Mouse (Mus musculus) spleen, adult 2 months (tissue): ENCODE data around the gene Hoxc5.

Experiments used
- CTCF ChIP-seq: fragments of 200-500 bp; IDR thresholded peaks from 2 replicates; pipeline ENCODE4 v1.5.1; 2011; ENCODE audit warnings: mild to moderate bottlenecking, inconsistent platforms; ENCODE audit not compliant: insufficient read depth, insufficient read length, insufficient replicate concordance; ENCODE audit errors: extremely low read depth
- POLR2A ChIP-seq: fragments of 200-500 bp; IDR thresholded peaks from 2 replicates; pipeline ENCODE4 v1.6.1; 2011; ENCODE audit warnings: low read depth, low read length, inconsistent platforms

DNA sequence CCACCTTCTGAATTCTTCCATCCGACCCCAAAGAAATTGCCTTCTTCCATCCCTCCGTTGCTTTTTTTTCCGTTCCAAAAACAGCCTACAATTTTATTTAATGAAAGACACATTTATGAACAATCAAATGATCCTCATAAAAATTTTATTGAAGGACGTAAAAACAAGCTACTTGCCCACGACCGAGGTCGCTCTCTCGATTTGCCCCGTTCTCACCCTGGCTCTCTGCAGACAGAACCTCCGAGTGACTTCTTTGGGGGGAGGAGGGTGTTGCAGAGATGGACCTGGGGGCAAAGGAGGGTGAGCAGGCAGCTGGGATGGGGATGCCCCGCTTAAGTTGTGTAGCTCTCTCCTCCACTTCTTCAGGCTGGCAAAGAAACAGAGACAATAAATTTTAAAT is 13.1 kb downstream of the Hoxc5 start:
- TF ChIP-seq POLR2A = no peak
- no peak for TF ChIP-seq CTCF
